Mouse (Mus musculus): ENCODE data around the gene 2410004P03Rik.
A peak's percentile ranks its signal among the peaks of the same experiment; 100 is the strongest.

Gene 2410004P03Rik

DNA sequence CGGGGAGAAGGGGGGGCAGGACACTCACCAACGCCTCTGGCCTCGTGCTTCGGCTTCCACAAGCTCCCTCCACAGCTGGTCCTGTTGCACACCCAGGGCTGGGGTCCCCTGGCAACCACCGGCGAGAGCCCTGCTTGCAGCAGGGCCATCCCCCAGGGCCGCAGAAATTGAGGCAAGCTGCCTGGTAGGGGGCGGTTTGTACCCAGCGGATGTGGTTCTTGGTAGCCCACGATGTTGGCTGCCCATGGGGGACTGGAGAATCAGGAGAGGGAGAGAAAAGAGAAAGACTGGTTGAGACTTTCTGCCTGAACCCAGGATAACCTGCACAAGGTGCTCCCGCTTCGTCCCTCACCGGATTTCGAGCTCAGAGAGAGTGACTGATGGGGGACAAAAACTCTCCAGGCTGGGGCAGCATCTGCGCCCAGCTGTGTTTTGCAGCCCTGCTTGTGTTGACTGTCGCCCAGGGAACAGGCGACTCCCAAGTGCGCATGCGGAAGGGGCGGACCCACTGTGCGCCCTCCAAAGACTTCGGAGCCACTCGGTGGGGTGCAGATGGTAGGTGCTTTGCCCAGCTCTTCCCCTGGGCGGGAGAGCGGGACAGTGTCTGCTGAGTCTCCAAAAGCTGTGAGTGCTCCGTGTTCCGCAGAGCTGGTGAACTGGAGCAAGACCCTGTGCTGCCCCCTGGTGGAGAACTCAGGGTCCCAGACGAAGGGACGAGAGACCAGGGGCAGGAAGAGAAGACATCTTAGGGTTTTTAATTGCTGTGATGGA is at the start of gene 2410004P03Rik:
Gene 2410004P03Rik, minus strand, starts transcription at position 628 of the 771 bp plus-strand sequence.
- DNase-seq (ENCODE audit: extremely low spot score), result peak; percentile 86

- DNase-seq (ENCODE audit: extremely low spot score), result no peak
Observed at GRCm38 (mm10) chr12:17061183-17061722, 49.7 kb upstream of the 2410004P03Rik start.

- DNase-seq (ENCODE audit: extremely low spot score), result no peak
Observed at GRCm38 (mm10) chr12:17058490-17058889, 47.0 kb upstream of the 2410004P03Rik start.

DNA sequence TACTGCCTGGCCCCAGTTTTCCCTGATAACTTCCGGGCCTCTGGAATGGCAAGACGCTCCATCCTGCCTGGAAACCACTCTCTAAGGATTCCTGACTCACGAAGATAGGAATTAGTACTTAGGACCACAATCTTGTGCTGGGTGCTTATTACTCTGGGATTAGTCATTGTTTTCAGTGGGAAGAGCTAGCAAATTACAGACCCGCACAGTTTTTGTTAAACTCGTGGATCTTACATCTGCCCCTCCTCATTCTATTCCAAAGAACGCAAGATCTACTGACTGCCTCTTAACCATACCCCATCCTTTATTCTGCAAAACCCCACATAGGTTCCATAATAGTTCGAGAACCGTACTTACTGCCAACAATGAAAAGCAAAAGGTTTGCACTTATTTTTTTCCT is 45.6 kb upstream of the 2410004P03Rik start:
- DNase-seq (ENCODE audit: extremely low spot score), result no peak

DNA sequence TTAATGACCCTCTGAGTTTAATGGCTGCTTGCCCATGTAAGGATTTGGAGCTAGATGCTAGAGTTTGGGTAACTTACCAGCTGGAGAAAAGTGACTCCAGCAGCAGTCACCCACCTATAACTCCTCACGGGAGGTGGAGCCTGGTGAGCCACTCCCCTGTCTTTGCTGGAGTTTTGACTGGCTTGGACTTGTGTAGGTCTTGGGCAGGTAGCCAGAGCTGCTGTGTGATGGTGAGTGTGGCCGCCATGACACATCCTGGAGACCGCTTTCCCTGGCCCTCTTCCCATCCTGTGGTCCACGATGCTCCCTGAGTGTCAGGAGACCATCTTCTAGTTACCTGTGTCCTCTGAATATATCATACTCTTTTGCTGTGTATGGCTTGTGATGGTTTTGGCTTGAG is 44.2 kb upstream of the 2410004P03Rik start:
- DNase-seq (ENCODE audit: extremely low spot score), result no peak

- DNase-seq (ENCODE audit: extremely low spot score), result no peak
Observed at GRCm38 (mm10) chr12:17054691-17055090, 43.2 kb upstream of the 2410004P03Rik start.

DNA sequence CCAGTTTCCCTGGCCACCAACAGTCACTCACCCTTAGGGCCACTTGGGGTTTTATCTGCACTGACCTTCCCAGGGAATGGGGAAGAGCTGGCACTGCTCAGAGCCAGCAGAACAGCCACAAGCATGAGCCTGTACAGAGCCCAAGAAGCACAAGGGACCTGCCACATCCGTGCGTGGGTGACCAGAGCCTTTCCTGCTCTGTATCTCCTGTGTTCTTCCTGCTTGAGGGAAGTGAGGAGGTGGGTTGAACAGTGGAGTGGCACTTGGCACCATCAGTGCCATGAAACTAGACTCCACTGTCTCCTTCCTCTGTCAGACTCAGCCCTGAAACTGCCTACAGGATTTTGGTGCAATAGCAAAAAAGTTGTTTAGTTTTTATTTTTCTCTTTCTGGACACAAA is 41.1 kb upstream of the 2410004P03Rik start:
- DNase-seq (ENCODE audit: extremely low spot score), result no peak

DNA sequence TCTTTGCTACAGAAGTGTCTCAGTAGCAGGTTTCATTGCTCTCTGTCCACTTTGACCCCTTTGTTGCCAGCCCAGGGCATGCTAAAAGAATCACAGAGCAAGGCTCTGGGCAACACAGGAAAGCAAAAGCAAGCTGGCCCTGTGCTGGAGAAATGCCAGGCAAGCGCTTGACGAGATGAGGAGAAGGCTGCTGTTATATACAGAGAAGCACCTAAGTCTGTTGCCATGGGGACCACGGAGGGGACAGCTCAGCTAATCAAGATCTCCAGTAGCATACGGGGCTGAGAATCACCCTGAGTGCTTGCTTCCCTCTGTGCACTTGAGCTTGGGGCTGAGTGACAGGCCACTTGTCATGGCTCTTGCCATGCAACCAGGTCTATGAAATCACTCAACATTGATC is 39.5 kb upstream of the 2410004P03Rik start:
- no peak for DNase-seq (ENCODE audit: extremely low spot score)

DNA sequence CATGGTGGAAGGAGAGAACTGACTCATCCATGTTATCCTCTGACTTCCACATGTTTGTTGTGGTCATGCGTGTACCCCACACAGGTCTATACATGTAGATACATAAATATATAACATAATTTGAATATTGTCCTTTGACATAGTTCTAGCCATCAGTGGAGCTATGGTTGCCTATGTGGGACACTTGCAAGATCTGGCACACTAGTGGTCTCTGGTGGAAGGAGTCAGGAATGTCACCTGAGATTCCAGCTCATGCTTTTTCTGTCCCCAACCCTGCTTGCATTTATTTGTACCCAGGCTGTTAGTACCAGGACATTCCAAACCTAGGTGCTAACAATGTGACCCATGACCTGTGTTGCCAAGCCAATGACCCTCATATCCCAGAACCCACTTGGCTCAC is 38.3 kb upstream of the 2410004P03Rik start:
- DNase-seq (ENCODE audit: extremely low spot score), result no peak

- no peak for DNase-seq (ENCODE audit: extremely low spot score)
Observed at GRCm38 (mm10) chr12:17048979-17049612, 37.6 kb upstream of the 2410004P03Rik start.

DNA sequence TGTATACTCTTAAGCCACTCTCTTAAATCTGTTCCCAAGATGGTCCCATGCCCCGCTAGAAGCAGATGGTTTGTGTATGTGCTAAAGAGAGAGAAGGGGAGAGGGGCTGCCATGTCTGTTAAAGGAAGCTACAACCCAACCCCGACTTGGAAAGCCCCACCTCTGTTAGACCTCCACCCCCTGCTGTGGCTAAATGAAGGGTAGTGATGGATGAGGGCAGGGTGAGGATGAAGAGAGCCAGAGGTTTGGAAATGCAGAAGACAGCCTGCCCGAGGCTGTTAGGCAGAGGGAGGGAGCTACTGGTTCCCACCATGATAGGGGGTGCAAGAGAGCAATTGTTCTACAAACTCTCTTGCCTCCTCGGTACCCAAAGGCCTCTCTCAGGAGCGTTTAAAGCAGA is 31.8 kb upstream of the 2410004P03Rik start:
- no peak for DNase-seq (ENCODE audit: extremely low spot score)

DNA sequence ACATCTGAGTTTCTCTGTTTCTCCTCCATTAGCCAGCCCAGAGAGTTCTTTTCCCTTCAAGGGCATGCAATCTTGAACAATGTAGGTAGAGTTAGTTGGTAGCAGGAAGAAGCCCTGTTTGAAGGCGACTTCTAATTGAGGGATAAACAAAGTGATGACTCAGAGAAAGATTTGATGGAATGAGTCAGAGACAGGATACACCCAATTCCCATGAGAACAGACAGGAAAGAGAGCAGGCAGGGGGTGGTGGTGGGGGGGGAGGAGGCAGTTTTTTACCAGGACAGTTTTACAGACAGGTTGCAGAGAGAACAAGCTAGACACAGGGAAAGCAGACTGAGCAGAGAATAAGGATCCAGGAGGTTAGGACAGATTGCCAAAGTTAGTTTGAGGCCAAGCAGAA is 29.0 kb upstream of the 2410004P03Rik start:
- DNase-seq (ENCODE audit: extremely low spot score), result no peak

GRCm38 (mm10) chr12:17039415-17039814 is 27.9 kb upstream of the 2410004P03Rik start:
- no peak for DNase-seq (ENCODE audit: extremely low spot score)

DNA sequence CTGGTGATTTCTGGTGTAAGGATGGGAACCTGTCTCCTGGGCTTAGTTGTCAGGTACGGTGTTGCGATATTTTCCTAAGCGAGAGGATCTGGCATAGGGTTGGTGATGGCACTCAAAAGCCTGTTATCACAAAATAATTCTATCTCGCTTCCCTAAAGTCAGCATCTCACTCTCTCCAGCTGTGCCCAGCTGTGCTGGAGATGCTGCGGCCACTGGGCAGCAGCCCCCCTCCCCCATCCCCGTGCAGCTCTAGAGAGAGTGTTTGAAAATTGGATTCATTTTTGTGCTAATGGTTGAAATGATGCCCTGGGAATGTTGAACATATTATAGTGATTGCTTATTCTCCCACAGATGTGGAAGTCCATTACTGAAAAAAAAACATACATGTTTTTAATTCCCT is 26.7 kb upstream of the 2410004P03Rik start:
- DNase-seq (ENCODE audit: extremely low spot score), result no peak

GRCm38 (mm10) chr12:17037053-17037610 is 25.6 kb upstream of the 2410004P03Rik start:
- no peak for DNase-seq (ENCODE audit: extremely low spot score)

DNA sequence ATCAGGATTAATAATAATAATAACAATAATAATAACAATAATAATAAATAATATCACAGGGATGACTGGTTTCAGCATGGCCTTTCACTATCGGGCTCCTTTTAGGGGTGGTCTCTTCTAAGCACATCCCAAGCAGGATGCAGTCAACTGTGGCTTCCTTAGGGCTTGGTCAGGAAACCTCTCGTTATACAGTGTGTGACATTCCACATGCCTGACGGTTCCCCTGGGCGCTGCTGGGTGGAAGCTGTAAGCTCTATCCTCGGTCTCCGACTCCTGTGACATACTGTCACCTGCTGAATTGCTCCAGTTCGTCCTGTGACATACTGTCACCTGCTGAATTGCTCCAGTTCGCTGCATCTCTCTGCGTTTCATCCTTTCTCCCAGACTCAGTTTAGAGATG is 25.0 kb upstream of the 2410004P03Rik start:
- no peak for DNase-seq (ENCODE audit: extremely low spot score)

DNA sequence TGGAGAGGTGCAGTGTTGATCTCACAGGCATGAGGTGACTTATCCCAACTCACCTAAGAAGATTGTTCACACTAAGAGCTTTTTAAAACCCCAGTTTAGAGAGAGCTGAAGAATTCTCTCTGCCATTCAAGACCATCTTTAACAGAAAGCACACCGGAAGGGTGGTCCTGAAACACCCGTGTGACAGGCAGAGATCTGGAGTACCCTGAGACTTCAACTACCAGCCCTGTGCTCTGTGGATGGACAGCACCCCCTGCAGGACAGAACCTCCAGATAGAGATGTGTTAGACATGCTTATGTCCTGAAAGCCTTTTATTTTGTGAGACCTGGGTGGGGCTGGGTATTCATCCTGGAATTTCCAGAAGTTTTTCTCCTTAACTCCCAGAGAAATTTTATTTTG is 23.6 kb upstream of the 2410004P03Rik start:
- peak; percentile 29 for DNase-seq (ENCODE audit: extremely low spot score)

- DNase-seq (ENCODE audit: extremely low spot score), result no peak
Observed at GRCm38 (mm10) chr12:17034671-17035070, 23.1 kb upstream of the 2410004P03Rik start.

DNA sequence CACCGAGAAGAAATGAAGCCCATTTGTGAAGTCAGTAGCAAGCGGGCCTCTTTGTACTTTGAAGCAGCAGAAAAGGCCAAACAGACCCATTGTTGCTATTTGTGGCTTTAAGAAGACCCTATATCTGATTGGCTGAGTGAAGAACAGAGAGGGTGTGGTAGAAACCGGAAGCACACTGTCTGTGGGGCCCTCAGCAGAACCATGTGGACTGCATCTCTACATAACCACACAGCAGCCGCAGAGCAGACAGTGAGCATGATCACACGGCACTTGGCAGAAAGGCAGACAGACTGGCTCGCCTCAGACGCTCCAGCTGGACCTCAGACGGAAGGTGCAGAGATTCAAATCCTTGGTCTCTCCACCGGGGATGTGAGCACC is 21.9 kb upstream of the 2410004P03Rik start:
- no peak for DNase-seq (ENCODE audit: extremely low spot score)

DNA sequence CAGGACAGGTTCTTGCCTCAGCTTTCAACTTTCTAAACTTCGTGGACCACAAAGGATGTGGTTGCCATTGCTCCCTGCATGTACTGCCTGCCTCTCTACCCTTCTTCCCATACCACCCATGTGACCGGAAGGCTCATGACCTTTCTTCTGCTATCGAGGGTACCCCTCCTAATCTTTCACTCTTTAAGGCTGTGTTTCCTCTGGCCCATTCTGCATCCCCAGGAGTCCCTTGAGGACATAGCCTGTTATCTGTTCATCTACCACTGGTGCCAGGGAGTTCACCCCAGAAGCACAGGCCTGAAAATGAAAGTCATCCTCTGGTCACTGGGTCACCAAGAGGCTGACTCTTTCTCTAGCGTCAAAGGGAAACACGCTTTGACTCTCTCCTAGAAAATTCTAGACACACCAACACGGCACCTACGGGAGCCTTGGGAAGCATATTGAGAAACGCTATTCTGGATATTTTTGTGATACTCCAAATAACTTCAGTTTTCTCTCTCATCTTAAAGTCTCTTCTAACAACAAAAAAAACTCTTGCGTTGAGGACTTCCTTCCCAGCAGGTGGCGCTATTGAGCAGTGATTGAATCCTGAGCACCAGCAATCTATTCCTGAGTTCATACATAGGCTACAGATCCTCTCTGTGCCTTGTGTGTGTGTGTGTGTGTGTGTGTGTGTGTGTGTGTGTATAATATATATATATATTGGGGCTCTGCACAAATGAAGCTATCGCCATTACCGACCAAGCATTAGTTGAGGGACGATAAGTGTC is 21.4 kb upstream of the 2410004P03Rik start:
- peak; percentile 70 for DNase-seq (ENCODE audit: extremely low spot score)

DNA sequence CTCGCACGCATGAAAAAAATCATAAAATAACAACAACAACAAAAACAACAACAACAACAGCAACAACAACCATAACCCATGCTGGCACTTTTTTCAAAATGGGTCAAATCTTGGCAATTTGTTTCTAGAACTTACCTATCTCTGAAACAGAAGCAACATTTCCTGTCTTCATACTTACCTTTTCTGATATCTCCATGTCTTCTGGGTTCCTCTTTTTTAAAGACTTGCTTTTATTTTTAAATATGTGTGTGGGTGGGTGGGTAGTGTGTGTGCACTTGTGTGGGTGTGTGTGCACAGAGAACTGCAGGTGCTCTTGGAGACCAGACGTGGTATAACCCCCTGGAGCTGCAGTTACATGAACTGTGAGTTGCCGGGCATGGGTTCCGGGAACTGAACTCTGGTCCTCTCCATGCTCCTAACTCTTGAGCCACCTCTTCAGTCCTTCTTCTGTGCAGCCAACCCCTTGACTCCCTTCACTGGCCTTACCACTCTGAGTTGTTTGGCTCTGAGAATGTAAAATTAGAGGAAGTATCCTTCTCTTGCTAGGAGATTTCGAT is 13.1 kb upstream of the 2410004P03Rik start:
- no peak for DNase-seq (ENCODE audit: extremely low spot score)

GRCm38 (mm10) chr12:17022145-17022544 is 10.6 kb upstream of the 2410004P03Rik start:
- DNase-seq (ENCODE audit: extremely low spot score), result no peak
